Mouse (Mus musculus) ovary, postnatal 36 days (tissue): ENCODE measurements around the gene Gaa.

Experiments
- DNase-seq: peaks from one replicate; pipeline ENCODE4 v3.0.0; 2022; ENCODE audit warnings: low spot score, mixed read lengths

Gene Gaa

DNA sequence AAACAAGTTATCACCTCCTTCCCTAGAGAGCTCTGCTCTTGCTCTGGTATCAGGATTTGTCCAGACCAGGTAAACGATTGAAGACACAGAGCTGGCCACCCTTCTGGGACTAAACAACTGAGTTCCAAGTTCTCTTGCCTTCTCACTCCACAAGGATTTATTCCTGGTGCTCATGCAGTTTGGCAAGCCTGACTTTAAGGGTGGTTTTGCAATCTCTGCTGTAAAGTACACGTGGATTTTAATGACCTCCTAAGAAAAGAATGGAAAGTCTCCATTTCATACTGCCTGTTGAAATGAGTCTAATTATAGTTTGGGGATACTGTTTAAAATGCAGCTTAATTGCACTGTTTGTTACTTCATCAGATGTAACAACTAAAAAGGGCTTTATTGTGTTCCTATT lies 33.3 kb downstream of the Gaa start:
- no peak for DNase-seq

DNA sequence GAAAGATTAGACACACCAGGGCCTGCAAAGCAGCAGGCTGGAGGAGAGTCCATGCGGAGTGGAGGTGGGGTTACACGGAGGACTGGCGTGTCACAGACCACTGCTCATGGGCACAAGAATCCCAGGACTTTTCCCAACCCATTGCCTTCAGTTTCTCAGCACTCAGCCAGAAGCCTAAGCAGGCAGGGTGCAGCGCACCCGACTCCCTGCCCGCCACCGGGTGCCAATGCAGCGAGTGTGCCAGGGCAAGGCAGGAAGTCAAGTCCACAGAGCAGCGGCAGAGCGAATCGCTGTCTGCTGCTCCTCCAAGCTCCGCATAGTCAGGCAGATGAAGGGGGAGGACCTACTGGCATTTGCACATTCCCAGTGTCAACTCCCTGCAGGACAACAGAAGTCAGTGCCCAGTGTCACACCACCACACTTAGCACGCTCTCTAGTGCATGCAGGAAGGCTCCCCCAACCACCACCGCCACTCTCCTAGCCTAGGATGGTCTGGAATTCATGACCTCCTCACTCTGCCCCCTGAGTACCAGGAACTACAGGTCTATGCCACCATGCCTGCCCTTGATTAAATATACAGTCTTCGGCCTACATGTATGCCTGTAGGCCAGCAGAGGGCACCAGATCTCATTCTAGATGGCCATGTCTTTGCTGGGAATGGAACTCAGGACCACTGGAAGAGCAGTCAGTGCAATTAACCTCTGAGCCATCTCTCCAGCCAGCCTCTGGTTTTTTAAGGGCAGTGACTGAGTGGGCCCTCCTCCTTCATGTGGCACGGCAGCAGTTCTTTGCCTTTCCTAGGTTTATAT lies 37.4 kb downstream of the Gaa start:
- DNase-seq = no peak

DNA sequence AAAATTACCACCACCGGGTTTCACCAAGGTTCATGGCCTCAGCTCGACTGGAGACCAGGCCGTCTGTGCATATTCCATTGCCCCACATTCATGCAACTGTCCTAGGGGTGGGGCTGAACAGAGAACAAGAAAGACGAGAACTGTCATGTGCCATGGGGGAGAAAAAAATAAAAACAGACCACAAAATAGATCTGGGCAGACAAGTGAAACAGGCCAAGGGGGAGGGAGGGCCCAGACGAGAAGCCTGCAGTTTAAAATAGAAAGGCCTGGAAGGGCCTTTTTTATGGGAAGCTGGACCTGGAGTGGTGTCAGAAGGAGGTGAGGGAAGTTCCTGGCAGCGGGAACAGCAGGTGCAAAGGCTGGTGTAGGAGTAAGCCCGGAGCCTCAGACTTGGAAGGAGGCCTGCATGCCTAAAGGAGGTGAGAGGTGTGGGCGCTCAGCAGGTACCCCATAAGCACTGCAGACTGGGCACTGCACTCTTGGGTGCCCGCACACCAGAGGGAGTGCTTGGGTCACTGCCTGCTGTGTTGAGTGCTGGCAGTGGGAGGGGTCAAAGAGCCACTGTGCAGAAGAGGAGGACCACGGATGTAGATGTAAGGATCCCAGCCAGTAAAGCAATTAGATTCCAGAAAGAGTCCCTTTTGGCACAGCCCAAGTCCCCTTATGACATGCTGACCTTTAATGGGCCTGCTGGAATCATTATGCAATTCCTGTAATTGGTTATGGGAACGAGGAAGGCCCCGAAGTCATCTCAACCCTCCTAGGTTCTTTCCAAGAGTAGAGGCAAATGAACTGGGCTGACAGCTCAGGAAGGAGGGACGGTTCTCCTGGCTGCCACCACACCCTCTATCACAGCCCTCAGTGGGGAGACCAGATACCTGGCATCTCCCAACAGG lies 39.3 kb downstream of the Gaa start:
- no peak for DNase-seq

DNA sequence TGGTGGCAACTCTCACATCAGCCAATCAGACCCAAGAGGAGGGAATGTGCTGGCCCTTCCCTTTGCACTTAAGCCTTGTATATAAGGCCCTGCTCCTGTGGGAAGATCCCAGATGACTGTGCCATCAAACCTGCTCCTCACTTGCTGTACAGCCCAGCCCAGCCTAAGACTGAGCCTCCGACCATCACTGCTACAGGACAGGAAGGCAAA lies 39.9 kb downstream of the Gaa start, which contains the start of gene Card14:
Card14 (plus strand) TSS at position 111 of the 210 bp plus-strand sequence.
- DNase-seq = no peak

GRCm38 (mm10) chr11:119307916-119308315 lies 40.2 kb downstream of the Gaa start:
- no peak for DNase-seq

GRCm38 (mm10) chr11:119310621-119311020 lies 42.9 kb downstream of the Gaa start:
- DNase-seq = no peak

- DNase-seq = no peak
These were observed 46.7 kb downstream of the Gaa start for GRCm38 (mm10) chr11:119314252-119314936.

DNA sequence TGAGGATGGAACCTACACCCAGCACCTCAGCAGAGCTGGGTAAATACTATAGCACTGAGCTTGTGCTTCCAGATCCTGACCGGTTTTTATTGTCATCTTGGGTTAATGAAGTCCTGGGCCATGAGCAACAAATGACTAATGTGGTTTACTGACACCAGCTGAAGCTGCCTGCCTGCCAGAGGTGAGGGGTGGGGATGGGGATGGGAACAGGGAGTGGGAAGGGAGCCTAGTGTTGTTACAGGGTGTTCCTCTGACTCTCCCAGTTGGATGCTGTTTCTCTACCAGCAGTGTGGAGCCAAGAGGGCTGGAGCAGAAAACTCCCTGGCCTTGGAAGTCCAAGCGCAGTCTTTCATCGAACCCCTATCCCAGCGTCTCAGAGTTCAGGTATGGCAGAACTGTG lies 49.0 kb downstream of the Gaa start:
- no peak for DNase-seq

GRCm38 (mm10) chr11:119322521-119322920 lies 54.8 kb downstream of the Gaa start:
- DNase-seq = no peak

DNA sequence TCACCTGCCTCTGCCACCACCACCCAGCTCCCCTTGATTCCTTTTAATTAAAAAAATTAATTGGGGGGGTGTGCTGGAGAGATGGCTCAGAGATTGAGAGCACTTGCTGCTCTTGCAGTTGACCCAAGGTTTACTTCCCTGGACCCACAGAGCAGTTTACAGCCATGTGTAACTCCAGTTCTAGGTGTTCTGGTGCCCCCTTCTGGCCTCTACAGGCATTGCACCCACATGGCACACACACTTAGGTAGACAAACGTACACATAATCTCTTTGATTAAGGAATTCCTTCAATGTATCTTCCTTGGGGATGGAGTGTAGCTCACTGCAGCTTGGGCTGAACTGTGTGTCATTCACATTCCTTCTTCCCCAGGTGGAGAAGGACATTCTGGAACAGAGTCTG lies 57.4 kb downstream of the Gaa start:
- DNase-seq = no peak

DNA sequence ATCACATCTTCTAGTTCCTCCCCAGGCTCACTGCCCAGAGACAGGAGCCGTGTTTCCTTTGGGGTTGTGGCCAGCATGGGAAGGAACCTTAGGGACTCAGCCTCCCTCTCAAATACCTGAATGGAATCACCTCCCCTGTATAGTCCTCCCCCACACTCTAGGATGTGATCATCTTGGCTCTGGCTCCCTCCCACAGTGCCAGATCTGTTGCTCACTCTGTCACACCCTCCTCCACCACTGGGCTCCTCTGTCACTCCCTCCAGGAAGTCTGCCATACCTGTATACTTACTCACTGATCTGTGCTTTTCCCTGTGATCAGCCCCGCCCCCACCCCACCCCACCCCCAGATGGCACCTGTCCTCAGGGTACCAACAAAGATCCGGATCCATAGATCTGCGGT lies 62.9 kb downstream of the Gaa start:
- DNase-seq = no peak

DNA sequence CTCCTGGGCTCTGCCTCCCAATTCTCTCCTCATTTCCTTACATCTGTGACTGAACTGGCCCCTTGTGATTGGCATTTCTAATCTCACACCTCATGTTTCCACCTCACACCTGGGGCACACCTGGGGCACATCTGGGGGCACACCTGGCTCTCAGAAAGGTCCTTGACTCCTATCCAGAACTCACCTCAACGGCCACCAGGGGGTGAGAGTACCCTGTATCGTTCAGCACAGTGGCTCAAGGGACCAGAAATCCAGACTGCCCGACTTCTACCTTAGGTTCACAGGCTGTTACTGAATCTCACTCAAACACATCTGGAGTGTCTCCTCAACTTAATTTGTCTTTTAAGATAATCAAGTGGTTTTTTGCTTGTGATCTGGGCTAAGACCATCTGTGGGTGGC lies 64.3 kb downstream of the Gaa start:
- no peak for DNase-seq
